Mouse (Mus musculus): ENCODE results near the gene Ano6. TPM values are rescaled to one million over a fixed set of nuclear protein-coding genes. Genes with fewer than 3 reads are reported as not detected.
A peak's percentile ranks its signal among the peaks of the same experiment; 100 is the strongest.

Gene Ano6
- polyA plus RNA-seq, 1 experiment from 2014 or later, result 54.0 TPM

DNA sequence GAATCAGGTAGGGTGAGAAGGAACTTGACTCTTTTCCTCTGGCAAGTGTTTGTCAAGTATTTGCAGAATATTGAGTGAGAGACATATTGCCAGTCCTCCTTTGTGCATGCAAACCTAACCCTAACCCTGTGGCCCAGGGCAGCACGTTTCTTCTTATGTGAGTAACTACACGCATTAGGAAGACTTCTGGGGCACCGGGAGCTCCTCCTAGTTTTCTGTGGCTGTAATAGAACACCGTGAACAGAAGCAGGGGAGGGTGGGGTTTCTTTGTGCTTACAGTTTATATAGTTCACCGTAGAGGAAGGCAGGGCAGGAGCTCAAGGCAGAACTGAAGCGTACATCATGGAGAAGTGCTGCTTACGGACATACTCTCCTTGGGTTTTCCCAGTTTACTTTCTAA is 65.3 kb downstream of the Ano6 start:
- Histone ChIP-seq H3K36me3 (no peaks in the 10 kb centered on the region), H3K4me1 (peaks cover 29% of the 10 kb centered on the region), H3K9ac (no peak overlapping the region), H3K4me2 (no peak overlapping the region), H3K4me3 (replicated peaks) (no peak overlapping the region), H3K27me3 (no peaks in the 10 kb centered on the region), H3K27ac (peak overlapping the region; percentile 64), H3K9me3 (replicated peaks) (no peaks in the 10 kb centered on the region)
- 0 out of 2 replicates have a peak, but pooled peaks have one; percentile 36 for ATAC-seq (replicated peaks; ENCODE audit: low FRiP score)
- WGBS, result 25% methylated on average over 7 of the region's 7 CpGs

DNA sequence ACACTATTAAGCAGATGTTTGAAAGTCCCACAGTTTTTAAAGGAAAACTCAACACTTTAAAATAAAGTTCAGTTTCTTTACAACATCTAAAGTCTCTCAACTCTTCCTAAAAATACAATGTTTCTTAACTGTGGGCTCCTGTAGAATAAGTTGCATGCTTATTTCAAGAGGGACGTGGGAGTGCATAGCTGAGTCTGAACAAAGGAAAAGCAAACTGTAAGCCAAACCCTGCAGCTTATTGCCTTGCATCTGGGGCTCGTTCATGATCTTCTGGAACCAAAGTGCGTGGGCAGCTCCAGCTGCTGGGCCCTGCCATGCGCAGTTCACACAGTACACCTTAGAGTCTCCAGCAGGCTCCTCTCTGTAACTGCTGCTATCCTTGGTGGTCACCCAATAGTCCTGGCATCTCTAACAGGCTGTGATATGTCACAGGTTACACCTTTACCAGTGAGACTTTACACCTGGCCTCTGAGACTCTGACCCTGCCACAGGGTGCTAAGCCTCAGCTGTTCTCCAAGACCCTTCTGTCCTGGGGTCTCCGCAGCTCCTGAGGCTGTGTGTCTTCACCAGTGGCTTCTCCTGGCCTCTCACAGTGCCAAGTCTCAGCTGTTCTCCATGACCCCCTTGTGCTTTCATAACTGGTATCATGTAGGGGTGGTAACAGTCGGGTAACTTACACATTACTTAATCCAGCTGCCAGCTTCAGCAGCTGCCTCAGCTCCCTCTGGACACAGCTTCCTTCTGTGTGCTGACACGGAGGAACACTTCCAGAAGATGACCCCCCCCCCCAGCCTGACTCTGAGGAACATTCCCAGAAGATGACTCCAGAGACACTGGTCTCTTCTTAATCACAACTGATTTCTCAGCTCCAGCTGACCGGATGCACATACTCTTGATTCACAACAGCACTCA is 66.3 kb downstream of the Ano6 start:
- peak; percentile 55 for ATAC-seq (replicated peaks; ENCODE audit: low FRiP score)
- no peaks in the 10 kb centered on the region for H3K27me3 ChIP-seq
- H3K4me1 ChIP-seq, result peaks cover 29% of the 10 kb centered on the region
- no peaks in the 10 kb centered on the region for H3K9me3 ChIP-seq (replicated peaks)
- no peaks in the 10 kb centered on the region for H3K36me3 ChIP-seq
- H3K27ac ChIP-seq, result peak overlapping the region; percentile 51
- no peak overlapping the region for H3K4me2 ChIP-seq
- H3K9ac ChIP-seq, result no peak overlapping the region
- no peak overlapping the region for H3K4me3 ChIP-seq (replicated peaks)
- WGBS, result 50% methylated on average over 8 of the region's 8 CpGs

DNA sequence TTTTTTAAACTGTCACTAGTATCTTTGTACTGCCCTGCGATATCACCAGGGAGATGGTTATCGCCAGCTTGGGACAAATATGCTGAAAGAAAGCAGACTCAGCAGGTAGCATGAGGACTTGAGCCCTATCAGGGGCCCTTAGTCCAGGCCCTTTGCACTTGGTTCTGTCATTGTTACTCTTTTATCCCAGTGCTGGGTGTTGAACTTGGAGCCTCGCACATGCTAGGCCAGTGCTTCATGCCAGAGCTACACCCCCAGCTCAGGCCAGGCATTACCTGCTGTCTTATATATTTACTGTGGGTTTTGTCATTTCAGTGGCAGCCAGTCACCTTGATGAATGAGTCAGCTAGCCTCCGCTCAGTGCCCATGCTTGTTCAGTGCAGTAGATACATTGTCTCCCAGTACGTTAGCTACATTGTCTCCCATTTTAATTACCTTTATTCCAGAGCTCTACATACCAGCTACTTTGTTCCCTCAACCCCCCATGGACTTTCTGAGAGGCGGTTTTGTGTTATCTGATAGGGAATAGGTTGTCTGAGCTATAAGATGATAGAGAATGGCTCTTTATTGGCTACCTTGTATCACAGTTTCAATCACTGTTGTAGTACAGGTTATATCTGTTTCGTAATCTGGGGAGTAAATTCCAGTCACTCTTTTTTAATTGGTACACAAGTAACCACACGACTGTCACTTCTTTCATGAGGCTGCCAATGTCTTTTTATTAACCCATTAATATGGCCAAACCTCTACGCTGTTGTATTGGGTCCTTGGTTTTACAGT is 68.4 kb downstream of the Ano6 start:
- ATAC-seq (replicated peaks; ENCODE audit: low FRiP score), result no peak
- H3K4me3 ChIP-seq (replicated peaks), result no peak overlapping the region
- H3K36me3 ChIP-seq, result no peaks in the 10 kb centered on the region
- H3K27ac ChIP-seq, result no peak overlapping the region
- H3K4me1 ChIP-seq, result peaks cover 29% of the 10 kb centered on the region
- H3K9ac ChIP-seq, result no peak overlapping the region
- H3K9me3 ChIP-seq (replicated peaks), result no peaks in the 10 kb centered on the region
- H3K27me3 ChIP-seq, result no peaks in the 10 kb centered on the region
- no peak overlapping the region for H3K4me2 ChIP-seq
- WGBS, result 86% methylated on average over 9 of the region's 9 CpGs

DNA sequence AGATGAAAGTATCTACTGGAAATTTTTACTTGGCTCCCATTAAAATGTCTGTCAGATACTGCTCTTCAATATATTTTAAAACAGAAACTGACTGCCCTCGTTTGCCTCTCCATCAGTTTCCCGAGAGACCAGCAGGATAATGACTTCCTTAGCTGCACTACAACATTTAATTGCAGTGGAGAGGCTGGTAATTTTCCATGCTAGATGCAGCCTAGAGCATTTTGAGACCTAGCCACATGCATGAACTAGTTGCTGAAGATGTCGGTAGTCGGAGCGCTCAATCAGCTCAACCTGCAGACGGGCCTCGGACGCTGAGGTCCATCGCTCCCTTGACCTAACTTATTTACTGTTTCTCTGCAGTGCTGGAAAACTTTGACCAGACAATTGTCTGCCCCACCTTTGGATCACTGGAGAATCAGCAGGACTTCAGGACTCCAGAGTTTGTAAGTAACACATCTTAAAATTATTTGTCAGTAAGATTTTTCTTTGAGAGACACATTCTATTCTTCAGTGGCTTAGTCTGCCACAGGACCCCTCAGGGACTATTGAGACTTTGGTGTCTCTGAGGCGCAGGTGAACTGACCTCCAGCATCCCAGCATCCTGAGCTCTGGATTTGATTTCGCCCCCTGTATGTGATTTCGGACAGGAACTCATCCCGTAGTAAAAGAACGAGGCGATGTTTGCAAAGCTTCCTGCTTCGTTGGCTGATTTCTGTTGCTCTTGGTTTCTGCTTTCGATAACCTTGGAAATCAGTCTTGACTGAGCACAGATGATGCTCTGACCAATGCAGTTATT is 73.4 kb downstream of the Ano6 start:
- peaks cover 22% of the 10 kb centered on the region for H3K36me3 ChIP-seq
- 0 out of 2 replicates have a peak, but pooled peaks cover 5% of the 10 kb centered on the region for H3K4me1 ChIP-seq
- WGBS, result 74% methylated on average over 17 of the region's 17 CpGs
- no peak overlapping the region for H3K9ac ChIP-seq
- no peaks in the 10 kb centered on the region for H3K9me3 ChIP-seq (replicated peaks)
- ATAC-seq (replicated peaks; ENCODE audit: low FRiP score), result no peak
- H3K4me3 ChIP-seq (replicated peaks), result no peak overlapping the region
- H3K27ac ChIP-seq, result no peak overlapping the region
- H3K27me3 ChIP-seq, result no peaks in the 10 kb centered on the region
- H3K4me2 ChIP-seq, result no peak overlapping the region

DNA sequence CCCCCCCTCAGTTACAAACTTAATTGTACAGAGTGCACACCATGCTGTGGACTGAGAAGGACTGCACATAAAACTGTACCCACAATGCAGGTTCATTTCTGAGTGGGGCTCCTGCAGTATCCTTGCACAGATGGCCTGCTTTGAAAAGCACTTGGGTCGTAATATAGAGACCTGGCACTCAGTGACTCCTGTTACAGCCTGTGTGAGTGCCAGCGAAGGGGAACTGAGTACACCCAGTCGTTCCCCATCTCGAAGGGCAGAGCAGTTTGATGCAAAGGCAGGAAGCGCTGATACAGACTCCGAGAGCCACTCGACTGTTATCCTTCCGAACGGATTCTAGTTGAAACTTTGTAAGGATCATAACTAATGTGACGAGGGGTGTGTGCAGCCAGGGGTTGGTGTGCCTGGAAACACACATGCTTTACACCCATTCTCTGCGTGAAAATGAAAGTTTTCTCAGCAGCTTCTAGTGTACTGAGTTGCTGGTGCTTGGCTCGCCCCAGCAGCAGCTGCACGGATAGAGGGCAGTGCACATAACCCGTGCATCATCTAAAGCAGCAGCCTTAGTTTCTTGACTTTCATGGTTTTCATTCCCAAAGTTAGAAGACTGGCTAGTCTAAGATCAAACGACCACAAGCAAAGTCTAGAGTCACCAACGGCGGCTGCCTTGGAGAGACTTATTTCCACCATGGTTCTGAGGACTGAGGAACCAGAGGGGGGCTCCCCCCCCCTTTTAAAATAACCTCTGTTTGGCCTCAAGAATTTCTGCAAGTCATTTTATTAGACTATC is 74.9 kb downstream of the Ano6 start:
- H3K4me1 ChIP-seq, result 0 out of 2 replicates have a peak, but pooled peaks cover 3% of the 10 kb centered on the region
- ATAC-seq (replicated peaks; ENCODE audit: low FRiP score), result no peak
- 82% methylated on average over 17 of the region's 17 CpGs for WGBS
- no peak overlapping the region for H3K4me3 ChIP-seq (replicated peaks)
- no peak overlapping the region for H3K9ac ChIP-seq
- peaks cover 22% of the 10 kb centered on the region for H3K36me3 ChIP-seq
- no peak overlapping the region for H3K4me2 ChIP-seq
- no peaks in the 10 kb centered on the region for H3K9me3 ChIP-seq (replicated peaks)
- no peak overlapping the region for H3K27ac ChIP-seq
- no peaks in the 10 kb centered on the region for H3K27me3 ChIP-seq

DNA sequence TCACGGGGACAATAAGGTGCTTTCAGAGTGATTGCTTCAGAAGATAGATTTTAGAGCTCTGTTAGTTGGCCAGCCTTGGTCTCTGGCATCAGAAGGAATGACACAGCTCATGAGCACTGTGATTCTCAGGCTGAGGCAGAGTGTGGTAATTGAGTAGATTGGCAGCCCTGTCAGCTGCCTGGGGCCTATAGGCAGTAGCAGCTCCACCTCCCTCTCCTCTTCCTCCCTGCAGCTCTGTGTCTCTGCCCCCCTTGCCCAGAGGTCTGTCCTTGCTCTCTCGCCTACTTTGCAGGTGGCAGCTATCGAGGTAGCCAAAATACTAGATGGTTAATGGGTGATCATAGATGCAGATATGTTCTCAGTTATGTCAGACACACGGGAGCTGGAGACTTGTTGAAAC is 77.5 kb downstream of the Ano6 start:
- H3K4me2 ChIP-seq, result no peak overlapping the region
- no peak for ATAC-seq (replicated peaks; ENCODE audit: low FRiP score)
- no peaks in the 10 kb centered on the region for H3K27me3 ChIP-seq
- H3K9me3 ChIP-seq (replicated peaks), result no peaks in the 10 kb centered on the region
- 80% methylated on average over 4 of the region's 4 CpGs for WGBS
- H3K36me3 ChIP-seq, result peaks cover 22% of the 10 kb centered on the region
- no peak overlapping the region for H3K4me3 ChIP-seq (replicated peaks)
- H3K4me1 ChIP-seq, result peaks cover 4% of the 10 kb centered on the region; the same call in 1 of the 2 replicates
- no peak overlapping the region for H3K27ac ChIP-seq
- no peak overlapping the region for H3K9ac ChIP-seq

DNA sequence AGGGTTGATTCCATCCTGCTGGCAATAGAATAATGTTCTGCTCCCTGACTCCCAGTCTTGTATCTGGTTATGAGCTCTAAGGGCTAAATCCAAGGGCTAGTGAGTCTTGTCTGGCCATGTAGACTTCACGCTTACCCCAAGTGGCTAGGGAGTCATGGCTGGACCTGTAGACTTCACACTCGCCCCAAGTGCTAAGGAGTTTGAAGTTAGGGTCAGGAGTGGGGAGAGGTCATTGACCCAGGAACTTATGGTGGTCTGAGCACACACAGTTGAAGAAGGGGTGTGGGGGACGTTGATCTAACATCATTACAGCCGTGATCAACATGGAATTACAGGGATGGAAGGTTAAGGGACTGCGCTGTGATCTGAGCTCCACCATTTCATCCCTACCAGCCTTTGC is 79.0 kb downstream of the Ano6 start:
- Histone ChIP-seq H3K4me2 (no peak overlapping the region), H3K9me3 (replicated peaks) (no peaks in the 10 kb centered on the region), H3K9ac (no peak overlapping the region), H3K36me3 (peaks cover 18% of the 10 kb centered on the region), H3K4me3 (replicated peaks) (no peak overlapping the region), H3K27me3 (no peaks in the 10 kb centered on the region), H3K27ac (no peak overlapping the region), H3K4me1 (peaks cover 8% of the 10 kb centered on the region; the same call in 1 of the 2 replicates)
- ATAC-seq (replicated peaks; ENCODE audit: low FRiP score), result no peak
- WGBS, result 89% methylated on average over 5 of the region's 5 CpGs

DNA sequence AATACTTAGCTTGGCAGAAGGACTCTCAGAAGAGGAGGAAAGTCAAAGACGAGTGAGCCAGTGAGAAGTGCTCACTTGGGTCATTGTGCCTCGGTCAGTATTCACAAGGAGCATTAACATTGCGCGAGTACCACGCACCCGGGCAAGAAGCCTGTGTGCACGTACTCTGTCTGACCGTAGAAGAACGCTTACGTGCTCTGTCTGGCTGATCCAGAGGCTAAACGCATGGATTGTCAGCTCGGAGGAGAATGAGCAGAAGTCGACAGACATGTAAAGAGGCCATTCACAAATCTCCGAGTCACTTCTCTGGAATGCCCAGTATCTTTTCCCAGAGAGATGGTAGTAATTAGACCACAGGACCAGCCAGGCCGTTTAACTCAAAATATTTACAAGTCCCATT is 81.0 kb downstream of the Ano6 start:
- H3K27ac ChIP-seq, result no peak overlapping the region
- H3K4me3 ChIP-seq (replicated peaks), result no peak overlapping the region
- 80% methylated on average over 15 of the region's 15 CpGs for WGBS
- H3K27me3 ChIP-seq, result no peaks in the 10 kb centered on the region
- ATAC-seq (replicated peaks; ENCODE audit: low FRiP score), result no peak
- H3K9ac ChIP-seq, result no peak overlapping the region
- no peaks in the 10 kb centered on the region for H3K9me3 ChIP-seq (replicated peaks)
- no peak overlapping the region for H3K4me2 ChIP-seq
- peaks cover 11% of the 10 kb centered on the region; the same call in 1 of the 2 replicates for H3K4me1 ChIP-seq
- 0 out of 2 replicates have a peak, but pooled peaks cover 4% of the 10 kb centered on the region for H3K36me3 ChIP-seq

DNA sequence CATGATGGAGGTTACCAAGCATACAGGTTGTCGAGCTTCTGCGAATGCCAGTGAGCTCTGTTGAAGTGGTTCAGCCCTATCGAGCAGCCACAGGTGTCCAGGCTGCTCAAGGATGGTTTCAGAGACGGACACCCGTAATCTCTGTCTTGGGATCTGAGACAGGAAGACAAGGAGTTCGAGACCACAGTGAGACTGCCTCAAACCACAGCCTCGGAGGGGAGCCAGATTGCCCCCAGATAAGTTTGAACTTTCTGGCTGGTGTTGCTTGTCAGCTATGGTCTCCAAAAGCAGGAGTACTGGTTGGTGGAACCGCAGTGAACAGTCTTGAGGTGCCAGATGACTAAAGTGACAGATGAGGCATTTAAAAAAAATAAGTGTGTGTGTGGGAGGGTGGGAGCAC is 81.8 kb downstream of the Ano6 start:
- Histone ChIP-seq H3K27ac (no peak overlapping the region), H3K9ac (no peak overlapping the region), H3K4me3 (replicated peaks) (no peak overlapping the region), H3K4me1 (peaks cover 11% of the 10 kb centered on the region; the same call in 1 of the 2 replicates), H3K27me3 (no peaks in the 10 kb centered on the region), H3K9me3 (replicated peaks) (no peaks in the 10 kb centered on the region), H3K36me3 (0 out of 2 replicates have a peak, but pooled peaks cover 2% of the 10 kb centered on the region), H3K4me2 (no peak overlapping the region)
- ATAC-seq (replicated peaks; ENCODE audit: low FRiP score), result no peak
- 83% methylated on average over 8 of the region's 8 CpGs for WGBS

DNA sequence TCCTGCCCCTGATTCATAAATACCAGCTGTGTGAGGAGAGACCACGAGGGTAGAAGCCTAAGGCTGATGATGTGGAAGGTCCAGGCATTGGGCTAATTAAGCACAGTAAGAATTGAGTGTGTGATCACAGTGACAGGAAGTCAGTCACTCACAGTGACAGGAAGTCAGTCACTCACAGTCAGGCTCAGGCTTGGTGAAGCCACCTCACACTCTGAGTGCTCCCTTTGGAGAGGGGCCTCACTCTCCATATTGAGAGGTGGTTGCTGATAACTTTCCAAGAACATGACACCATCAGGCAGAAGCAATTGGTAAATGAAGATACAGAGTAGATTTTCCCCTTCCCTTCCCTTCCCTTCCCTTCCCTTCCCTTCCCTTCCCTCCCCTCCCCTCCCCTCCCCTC is 82.6 kb downstream of the Ano6 start:
- Histone ChIP-seq H3K9ac (no peak overlapping the region), H3K27ac (no peak overlapping the region), H3K4me3 (replicated peaks) (no peak overlapping the region), H3K36me3 (no peaks in the 10 kb centered on the region), H3K4me2 (no peak overlapping the region), H3K27me3 (no peaks in the 10 kb centered on the region), H3K4me1 (peaks cover 11% of the 10 kb centered on the region; the same call in 1 of the 2 replicates), H3K9me3 (replicated peaks) (no peaks in the 10 kb centered on the region)
- no peak for ATAC-seq (replicated peaks; ENCODE audit: low FRiP score)
- WGBS, result 70% methylated on average over 1 of the region's 1 CpGs

DNA sequence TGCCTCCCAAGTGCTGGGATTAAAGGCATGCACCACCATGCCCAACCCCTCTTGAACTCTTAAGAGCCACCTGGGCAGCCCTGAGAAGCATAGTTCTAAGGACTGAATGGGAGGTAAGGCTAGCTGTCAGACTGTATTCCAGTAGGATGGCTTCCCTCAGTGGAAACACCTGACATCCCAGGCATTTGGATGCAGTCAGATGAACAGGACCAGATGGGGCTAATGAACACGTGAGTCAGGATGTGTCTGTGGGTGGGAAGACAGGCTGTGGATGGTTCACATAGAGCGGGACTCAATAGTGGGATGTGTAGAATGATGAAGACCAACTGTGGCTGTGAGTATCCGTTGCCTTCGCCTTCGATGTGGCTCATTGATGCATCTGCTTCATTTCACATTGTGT is 83.6 kb downstream of the Ano6 start:
- no peak overlapping the region for H3K4me2 ChIP-seq
- ATAC-seq (replicated peaks; ENCODE audit: low FRiP score), result 0 out of 2 replicates have a peak, but pooled peaks have one; percentile 36
- no peaks in the 10 kb centered on the region for H3K9me3 ChIP-seq (replicated peaks)
- peaks cover 11% of the 10 kb centered on the region; the same call in 1 of the 2 replicates for H3K4me1 ChIP-seq
- H3K36me3 ChIP-seq, result no peaks in the 10 kb centered on the region
- 0 out of 2 replicates have a peak overlapping the region, but pooled peaks have one; percentile 22 for H3K27ac ChIP-seq
- 96% methylated on average over 5 of the region's 5 CpGs for WGBS
- no peak overlapping the region for H3K4me3 ChIP-seq (replicated peaks)
- no peak overlapping the region for H3K9ac ChIP-seq
- H3K27me3 ChIP-seq, result no peaks in the 10 kb centered on the region

All from kidney, embryonic 15.5 days (tissue).